Mouse (Mus musculus) large intestine, adult 2 months (tissue): ENCODE results near the gene Maats1. TPM values are rescaled to one million over a fixed set of nuclear protein-coding genes. Genes with fewer than 3 reads are reported as not detected.

Experiments
- DNase-seq: peaks from one replicate; pipeline ENCODE4 v3.0.0-alpha.2; 2012; ENCODE audit warnings: low read depth, low spot score
- WGBS: fragments of 180-500 bp; shearing (Covaris S2); methylation state at CpG from one replicate; pipeline ENCODE4 v1.1.7; 2018; 5-methylcytosine and 5-hydroxymethylcytosine counted together
- polyA plus RNA-seq: library from polyadenylated mRNA; depleted of rRNA; stranded (reverse); fragments of >200 nt; gene quantifications from 2 replicates; pipeline ENCODE4 v1.2.3, GENCODE M21; 2012; rRNA removed

The Maats1 gene
- polyA plus RNA-seq = 0.04 and 0.12 TPM in 2 replicates

GRCm38 (mm10) chr16:38341396-38342324 lies at the start of gene Maats1:
Gene Maats1 (minus strand): TSS chr16:38342143.
- no peak for DNase-seq

GRCm38 (mm10) chr16:38390322-38390721 lies 48.4 kb upstream of the Maats1 start:
- WGBS = 87% methylated on average over 7 of the region's 7 CpGs
- DNase-seq = no peak

More at GRCm38 (mm10) chr16:38341396-38342324, at the start of gene Maats1:
- WGBS = 18% methylated on average over 30 of the region's 30 CpGs

- 74% methylated on average over 8 of the region's 8 CpGs for WGBS
- no peak for DNase-seq
These were observed 47.4 kb upstream of the Maats1 start for GRCm38 (mm10) chr16:38389284-38389893.

GRCm38 (mm10) chr16:38388757-38389156 lies 46.8 kb upstream of the Maats1 start:
- DNase-seq = no peak
- 69% methylated on average over 6 of the region's 6 CpGs for WGBS

- DNase-seq = no peak
- WGBS = 84% methylated on average over 6 of the region's 6 CpGs
These were observed 45.4 kb upstream of the Maats1 start for GRCm38 (mm10) chr16:38387389-38387788.

GRCm38 (mm10) chr16:38385700-38386099 lies 43.8 kb upstream of the Maats1 start:
- DNase-seq = no peak
- 91% methylated on average over 4 of the region's 4 CpGs for WGBS

GRCm38 (mm10) chr16:38385184-38385634 lies 43.3 kb upstream of the Maats1 start:
- WGBS = 79% methylated on average over 6 of the region's 6 CpGs
- no peak for DNase-seq

GRCm38 (mm10) chr16:38383683-38384082 lies 41.7 kb upstream of the Maats1 start:
- 90% methylated on average over 2 of the region's 2 CpGs for WGBS
- DNase-seq = no peak

GRCm38 (mm10) chr16:38379926-38380325 lies 38.0 kb upstream of the Maats1 start:
- DNase-seq = no peak
- WGBS = 97% methylated on average over 3 of the region's 3 CpGs

GRCm38 (mm10) chr16:38379493-38379892 lies 37.5 kb upstream of the Maats1 start:
- 24% methylated on average over 3 of the region's 3 CpGs for WGBS
- DNase-seq = no peak

GRCm38 (mm10) chr16:38379088-38379487 lies 37.1 kb upstream of the Maats1 start:
- no peak for DNase-seq
- WGBS = 17% methylated on average over 6 of the region's 6 CpGs

- no peak for DNase-seq
- WGBS = 90% methylated on average over 6 of the region's 6 CpGs
These were observed 36.6 kb upstream of the Maats1 start for GRCm38 (mm10) chr16:38378591-38378990.

- WGBS = 80% methylated on average over 6 of the region's 6 CpGs
These were observed 35.6 kb upstream of the Maats1 start for GRCm38 (mm10) chr16:38377546-38377945.

GRCm38 (mm10) chr16:38376841-38377249 lies 34.9 kb upstream of the Maats1 start:
- no peak for DNase-seq
- WGBS = 40% methylated on average over 8 of the region's 8 CpGs

More at GRCm38 (mm10) chr16:38377546-38377945, 35.6 kb upstream of the Maats1 start:
- DNase-seq = no peak

- WGBS = 25% methylated on average over 17 of the region's 17 CpGs
These were observed 34.4 kb upstream of the Maats1 start for GRCm38 (mm10) chr16:38376163-38376840.

GRCm38 (mm10) chr16:38375182-38375581 lies 33.2 kb upstream of the Maats1 start:
- WGBS = 77% methylated on average over 7 of the region's 7 CpGs
- DNase-seq = no peak

More at GRCm38 (mm10) chr16:38376163-38376840, 34.4 kb upstream of the Maats1 start:
- DNase-seq = no peak

GRCm38 (mm10) chr16:38374379-38375140 lies 32.6 kb upstream of the Maats1 start:
- DNase-seq = no peak
- 77% methylated on average over 10 of the region's 10 CpGs for WGBS

GRCm38 (mm10) chr16:38373941-38374340 lies 32.0 kb upstream of the Maats1 start:
- WGBS = 86% methylated on average over 16 of the region's 16 CpGs
- no peak for DNase-seq

- 81% methylated on average over 10 of the region's 10 CpGs for WGBS
- no peak for DNase-seq
These were observed 31.5 kb upstream of the Maats1 start for GRCm38 (mm10) chr16:38373439-38373838.
